Mouse (Mus musculus): ENCODE data around the gene Slc19a1. TPM values are rescaled to one million over a fixed set of nuclear protein-coding genes. Genes with fewer than 3 reads are reported as not detected.

Slc19a1 gene
- total and polyA plus RNA-seq, 3 experiments: 40.1 to 59.8 (median 50.2) TPM

- peak overlapping the region; percentile 89 for H3K4me2 ChIP-seq (ENCODE audit: insufficient read depth, low read depth, poor library complexity, severe bottlenecking)
- peaks cover 35% of the 10 kb centered on the region for H3K79me2 ChIP-seq (replicated peaks; ENCODE audit: control insufficient read depth, extremely low read depth, insufficient read depth, poor library complexity, severe bottlenecking)
- no peak overlapping the region for H3K27ac ChIP-seq (ENCODE audit: insufficient read depth, low read depth)
- peaks cover 7 to 23% of the 10 kb centered on the region in 2 experiments for H3K4me1 ChIP-seq (ENCODE audit: control insufficient read depth in 1 of 2, insufficient read depth in 2 of 2)
- dilution Hi-C loops (cut with MboI; ENCODE audit: extremely low pct_ligation_motif_present, extremely low pct_unique_long_range_greater_than_20kb, low sequenced_read_pairs): no loop called here
- H3K4me3 ChIP-seq (replicated peaks in 1 of 3; ENCODE audit: low read depth in 2 of 3, low read length in 2 of 3, poor library complexity in 1 of 3): peak overlapping the region; percentile 62 to 66 (median 66)
- no peaks in the 10 kb centered on the region for H3K9me3 ChIP-seq (replicated peaks; ENCODE audit: low read length)
- DNase-seq (ENCODE audit: extremely low read depth): peak; percentile 37
- in situ Hi-C loops (cut with MboI; ENCODE audit: low pct_ligation_motif_present, low pct_unique_long_range_greater_than_20kb, low sequenced_read_pairs): no loop called here
- peak overlapping the region; percentile 83 for H3K9ac ChIP-seq (ENCODE audit: insufficient read depth, low read depth)
- TF ChIP-seq MEF2A (IDR thresholded peaks at IDR 0.05; ENCODE audit: borderline replicate concordance, low read depth, low read length) (0 out of 2 replicates have a peak, but pooled peaks have one; percentile 5), SIN3A (IDR thresholded peaks at IDR 0.05; ENCODE audit: low read length) (peak; percentile 25; the same call in 1 of the 2 replicates), ELF1 (IDR thresholded peaks at IDR 0.05; ENCODE audit: low read depth, low read length) (no peak), USF1 (IDR thresholded peaks at IDR 0.05; ENCODE audit: low read depth, low read length) (no peak), TCF12 (IDR thresholded peaks at IDR 0.05; ENCODE audit: low read depth, low read length) (no peak), CHD2 (IDR thresholded peaks at IDR 0.05; ENCODE audit: low read length) (no peak), NELFE (IDR thresholded peaks at IDR 0.05; ENCODE audit: low read depth, low read length) (no peak), MAX (IDR thresholded peaks at IDR 0.05; ENCODE audit: low read length) (peak; percentile 97), RAD21 (IDR thresholded peaks at IDR 0.05; ENCODE audit: low read depth, low read length) (no peak), MYC (IDR thresholded peaks at IDR 0.05; ENCODE audit: low read depth, low read length) (peak; percentile 99), HCFC1 (IDR thresholded peaks at IDR 0.05; ENCODE audit: low read depth, low read length) (no peak), MXI1 (IDR thresholded peaks at IDR 0.05; ENCODE audit: low read depth, low read length) (peak; percentile 90), BHLHE40 (IDR thresholded peaks at IDR 0.05; ENCODE audit: low read depth, low read length) (peak; percentile 72)
- peaks cover 32% of the 10 kb centered on the region for H3K27me3 ChIP-seq (replicated peaks)
- H3K36me3 ChIP-seq (replicated peaks in 1 of 2; ENCODE audit: control insufficient read depth in 1 of 2, insufficient read depth in 1 of 2, low read length in 1 of 2): peaks cover 8 to 24% of the 10 kb centered on the region in 2 experiments
Measured at GRCm38 (mm10) chr10:77033323-77034025, 1.4 kb downstream of the Slc19a1 start.

GRCm38 (mm10) chr10:77035487-77035886 is 3.4 kb downstream of the Slc19a1 start:
- in situ Hi-C loops (cut with MboI; ENCODE audit: low pct_ligation_motif_present, low pct_unique_long_range_greater_than_20kb, low sequenced_read_pairs): no loop called here
- H3K9me3 ChIP-seq (replicated peaks; ENCODE audit: low read length): no peaks in the 10 kb centered on the region

More at GRCm38 (mm10) chr10:77035487-77035886, 3.4 kb downstream of the Slc19a1 start:
- Histone ChIP-seq H3K4me3 (replicated peaks in 1 of 3; ENCODE audit: low read depth in 2 of 3, low read length in 2 of 3, poor library complexity in 1 of 3) (peak overlapping the region; percentile 62 to 66 (median 66)), H3K9ac (ENCODE audit: insufficient read depth, low read depth) (peak overlapping the region; percentile 83), H3K27ac (ENCODE audit: insufficient read depth, low read depth) (no peak overlapping the region), H3K36me3 (replicated peaks in 1 of 2; ENCODE audit: control insufficient read depth in 1 of 2, insufficient read depth in 1 of 2, low read length in 1 of 2) (peaks cover 27 to 44% of the 10 kb centered on the region in 2 experiments), H3K27me3 (replicated peaks) (peaks cover 13% of the 10 kb centered on the region), H3K4me1 (ENCODE audit: control insufficient read depth in 1 of 2, insufficient read depth in 2 of 2) (peaks cover 7 to 23% of the 10 kb centered on the region in 2 experiments), H3K4me2 (ENCODE audit: insufficient read depth, low read depth, poor library complexity, severe bottlenecking) (peak overlapping the region; percentile 89), H3K79me2 (replicated peaks; ENCODE audit: control insufficient read depth, extremely low read depth, insufficient read depth, poor library complexity, severe bottlenecking) (peaks cover 35% of the 10 kb centered on the region)
- no peak for DNase-seq (ENCODE audit: extremely low read depth)
- dilution Hi-C loops (cut with MboI; ENCODE audit: extremely low pct_ligation_motif_present, extremely low pct_unique_long_range_greater_than_20kb, low sequenced_read_pairs): no loop called here
- TF ChIP-seq GABPA (IDR thresholded peaks at IDR 0.05; ENCODE audit: insufficient replicate concordance, low read depth, low read length): no peak
- TF ChIP-seq EP300 (IDR thresholded peaks at IDR 0.05; ENCODE audit: low read length): no peak
- TF ChIP-seq MXI1 (IDR thresholded peaks at IDR 0.05; ENCODE audit: low read depth, low read length): peak; percentile 47
- TF ChIP-seq ZNF384 (IDR thresholded peaks at IDR 0.05; ENCODE audit: low read depth, low read length): peak; percentile 50
- TF ChIP-seq SIN3A (IDR thresholded peaks at IDR 0.05; ENCODE audit: low read length): peak; percentile 26; the same call in 1 of the 2 replicates
- no peak for TF ChIP-seq E2F4 (IDR thresholded peaks at IDR 0.05; ENCODE audit: insufficient replicate concordance, low read depth, low read length)

All from CH12.LX (cell line).